Mouse (Mus musculus): ENCODE measurements around the gene Tgfb2. TPM values are rescaled to one million over a fixed set of nuclear protein-coding genes. Genes with fewer than 3 reads are reported as not detected.

Gene Tgfb2
- polyA plus RNA-seq, 1 experiment from 2014 or later, result 50.0 TPM

DNA sequence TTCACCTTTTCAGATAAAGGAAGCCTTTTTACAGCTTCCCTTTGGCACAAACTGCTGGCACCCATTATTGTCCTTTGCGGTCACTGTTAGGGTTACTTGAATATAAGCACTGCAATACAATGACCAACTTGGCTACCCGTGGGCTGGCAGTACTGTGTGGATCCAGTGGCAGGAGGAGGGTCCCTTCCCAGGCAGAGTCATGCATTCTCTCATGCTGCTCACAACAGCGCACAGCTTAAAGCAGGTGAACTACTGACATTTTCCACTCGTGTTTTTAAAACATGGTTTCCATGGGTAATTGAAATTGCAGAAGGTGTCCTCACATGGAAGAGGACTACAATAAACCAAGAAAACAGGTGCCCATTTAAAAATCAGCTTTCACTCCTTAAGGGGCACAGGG lies 8.4 kb upstream of the Tgfb2 start:
- Histone ChIP-seq H3K27me3 (ENCODE audit: control insufficient read depth, insufficient read depth, low read length) (no peaks in the 10 kb centered on the region), H3K9ac (ENCODE audit: low read length) (no peak overlapping the region), H3K9me3 (ENCODE audit: control insufficient read depth, low read length) (no peaks in the 10 kb centered on the region), H3K4me3 (ENCODE audit: control insufficient read depth in 1 of 2, insufficient read depth in 1 of 2, low read depth in 1 of 2, low read length in 2 of 2) (no peak overlapping the region), H3K27ac (replicated peaks in 1 of 2; ENCODE audit: control insufficient read depth in 1 of 2, insufficient read depth in 1 of 2, low read depth in 2 of 2, low read length in 2 of 2) (no peak overlapping the region), H3K36me3 (ENCODE audit: control insufficient read depth, insufficient read depth, low read length) (peaks cover 7% of the 10 kb centered on the region), H3K4me2 (ENCODE audit: low read length) (no peak overlapping the region), H3K4me1 (ENCODE audit: control insufficient read depth in 2 of 2, insufficient read depth in 2 of 2, low read length in 2 of 2) (no peaks in the 10 kb centered on the region)
- ATAC-seq (ENCODE audit: insufficient number of reproducible peaks, insufficient read depth, low FRiP score, low read depth), result no peak
- 84% methylated on average over 4 of the region's 4 CpGs for WGBS

DNA sequence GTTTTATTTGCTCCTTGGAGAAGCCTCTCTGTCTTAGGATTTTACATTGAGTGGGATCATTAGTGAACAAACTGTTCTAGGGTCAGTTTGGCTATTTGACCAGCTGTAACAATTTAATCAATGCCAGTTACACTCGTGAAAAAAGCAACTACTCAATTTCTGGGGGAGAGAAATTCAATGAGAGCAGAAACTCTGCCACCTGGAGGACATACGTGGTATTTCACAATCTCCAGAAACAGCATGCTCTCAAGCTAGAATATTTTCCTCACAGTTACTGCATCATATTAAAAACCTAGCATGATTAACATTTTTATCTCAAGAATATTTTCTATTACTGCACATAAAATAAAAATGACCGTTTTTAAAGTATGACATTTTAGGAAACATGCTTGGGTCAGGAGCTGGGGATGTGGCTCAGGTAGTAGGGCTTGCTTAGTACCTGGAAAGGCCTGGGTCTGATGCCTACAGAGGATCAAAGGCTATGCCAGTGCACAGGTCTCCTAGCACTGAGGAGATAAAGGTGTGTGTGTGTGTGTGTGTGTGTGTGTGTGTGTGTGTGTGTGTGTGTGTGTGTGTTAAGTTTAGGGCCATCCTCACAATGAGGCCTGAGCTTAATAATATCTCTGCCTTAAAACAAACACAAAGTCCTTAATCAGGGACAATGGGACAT lies 7.1 kb upstream of the Tgfb2 start:
- peaks cover 11% of the 10 kb centered on the region for H3K36me3 ChIP-seq (ENCODE audit: control insufficient read depth, insufficient read depth, low read length)
- H3K9ac ChIP-seq (ENCODE audit: low read length), result no peak overlapping the region
- no peaks in the 10 kb centered on the region for H3K27me3 ChIP-seq (ENCODE audit: control insufficient read depth, insufficient read depth, low read length)
- WGBS, result under 1% methylated on average over 3 of the region's 3 CpGs
- H3K27ac ChIP-seq (replicated peaks in 1 of 2; ENCODE audit: control insufficient read depth in 1 of 2, insufficient read depth in 1 of 2, low read depth in 2 of 2, low read length in 2 of 2), result no peak overlapping the region
- no peaks in the 10 kb centered on the region for H3K4me1 ChIP-seq (ENCODE audit: control insufficient read depth in 2 of 2, insufficient read depth in 2 of 2, low read length in 2 of 2)
- no peak overlapping the region for H3K4me2 ChIP-seq (ENCODE audit: low read length)
- no peaks in the 10 kb centered on the region for H3K9me3 ChIP-seq (ENCODE audit: control insufficient read depth, low read length)
- no peak overlapping the region for H3K4me3 ChIP-seq (ENCODE audit: control insufficient read depth in 1 of 2, insufficient read depth in 1 of 2, low read depth in 1 of 2, low read length in 2 of 2)
- ATAC-seq (ENCODE audit: insufficient number of reproducible peaks, insufficient read depth, low FRiP score, low read depth), result no peak

DNA sequence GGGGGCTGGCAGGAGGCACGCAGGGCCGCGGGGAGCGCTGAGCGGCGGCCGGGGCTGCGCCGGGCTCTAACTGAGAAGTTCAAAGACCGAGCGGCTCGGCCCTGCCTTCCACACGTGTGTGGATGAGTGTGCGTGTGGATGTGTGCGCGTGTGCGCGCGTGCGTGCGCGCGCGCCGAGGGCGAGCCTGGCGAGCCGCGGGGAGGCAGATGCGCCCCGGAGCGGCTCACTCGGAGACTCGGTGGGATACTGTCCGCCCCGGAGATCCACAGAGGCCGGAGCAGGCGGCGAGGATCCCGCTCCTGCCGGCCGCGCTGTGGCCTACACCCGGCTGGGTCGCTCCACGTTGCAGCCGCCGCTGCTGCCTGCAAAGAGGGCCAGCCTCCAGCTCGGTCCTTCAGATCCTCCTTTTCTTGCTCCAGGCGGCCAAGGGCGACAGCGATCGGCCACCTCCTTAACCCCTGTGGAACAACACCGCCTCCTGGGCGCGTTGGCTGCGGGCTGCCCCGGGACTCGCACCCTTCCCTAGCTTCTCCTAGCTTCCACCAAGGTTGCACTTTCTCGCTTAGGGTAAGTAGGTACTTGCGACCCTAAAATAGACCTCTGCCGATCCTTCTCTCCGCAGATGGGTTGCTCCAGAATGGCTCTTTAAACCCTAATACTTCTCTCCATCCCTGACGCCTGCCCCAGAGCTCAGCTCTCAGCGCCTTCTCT lies 430 bp downstream of the Tgfb2 start:
- peak overlapping the region; percentile 76 for H3K4me2 ChIP-seq (ENCODE audit: low read length)
- peak overlapping the region; percentile 75 to 92 for H3K27ac ChIP-seq (replicated peaks in 1 of 2; ENCODE audit: control insufficient read depth in 1 of 2, insufficient read depth in 1 of 2, low read depth in 2 of 2, low read length in 2 of 2)
- ATAC-seq (ENCODE audit: insufficient number of reproducible peaks, insufficient read depth, low FRiP score, low read depth), result peak; percentile 64
- no peaks in the 10 kb centered on the region for H3K27me3 ChIP-seq (ENCODE audit: control insufficient read depth, insufficient read depth, low read length)
- peak overlapping the region; percentile 63 to 66 for H3K4me3 ChIP-seq (ENCODE audit: control insufficient read depth in 1 of 2, insufficient read depth in 1 of 2, low read depth in 1 of 2, low read length in 2 of 2)
- WGBS, result under 1% methylated on average over 56 of the region's 65 CpGs
- no peaks in the 10 kb centered on the region for H3K9me3 ChIP-seq (ENCODE audit: control insufficient read depth, low read length)
- H3K4me1 ChIP-seq (ENCODE audit: control insufficient read depth in 2 of 2, insufficient read depth in 2 of 2, low read length in 2 of 2), result peaks cover 4 to 23% of the 10 kb centered on the region in 2 experiments; a peak in 3 of 4 replicates
- H3K36me3 ChIP-seq (ENCODE audit: control insufficient read depth, insufficient read depth, low read length), result 0 out of 2 replicates have a peak, but pooled peaks cover 4% of the 10 kb centered on the region
- peak overlapping the region; percentile 91 for H3K9ac ChIP-seq (ENCODE audit: low read length)

DNA sequence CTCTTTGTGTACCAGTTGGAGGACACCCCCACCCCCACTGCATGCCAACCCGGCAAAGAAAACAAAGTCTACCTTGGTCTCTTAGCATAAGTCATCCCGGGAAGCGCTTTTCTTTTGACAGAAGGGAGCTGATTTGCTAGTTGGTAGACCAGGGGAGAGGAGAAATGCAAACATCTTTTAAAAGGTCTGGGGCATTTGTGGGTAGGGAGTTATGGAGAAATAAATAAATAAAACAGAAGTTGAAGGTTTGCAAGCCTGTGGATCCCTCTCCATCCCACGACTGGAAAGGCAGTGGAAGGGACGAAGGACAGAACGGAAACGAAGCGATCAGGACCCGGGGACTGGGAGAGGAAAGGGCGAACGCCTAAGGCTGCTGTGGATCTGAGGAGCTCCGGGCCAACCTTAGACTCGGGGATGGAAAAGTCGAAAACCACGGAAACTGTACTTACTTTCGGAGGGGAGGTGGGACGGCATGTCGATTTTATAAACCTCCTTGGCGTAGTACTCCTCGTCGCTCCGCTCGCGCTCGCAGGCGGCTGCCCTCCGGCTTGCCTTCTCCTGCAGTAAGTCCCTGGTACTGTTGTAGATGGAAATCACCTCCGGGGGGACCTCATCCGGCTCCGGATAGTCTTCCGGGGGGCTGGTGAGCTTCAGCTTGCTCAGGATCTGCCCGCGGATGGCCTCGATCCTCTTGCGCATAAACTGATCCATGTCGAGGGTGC lies 1.6 kb downstream of the Tgfb2 start:
- no peaks in the 10 kb centered on the region for H3K9me3 ChIP-seq (ENCODE audit: control insufficient read depth, low read length)
- peak overlapping the region; percentile 63 to 66 for H3K4me3 ChIP-seq (ENCODE audit: control insufficient read depth in 1 of 2, insufficient read depth in 1 of 2, low read depth in 1 of 2, low read length in 2 of 2)
- 0 out of 2 replicates have a peak, but pooled peaks cover 6% of the 10 kb centered on the region for H3K36me3 ChIP-seq (ENCODE audit: control insufficient read depth, insufficient read depth, low read length)
- no peak for ATAC-seq (ENCODE audit: insufficient number of reproducible peaks, insufficient read depth, low FRiP score, low read depth)
- no peaks in the 10 kb centered on the region for H3K27me3 ChIP-seq (ENCODE audit: control insufficient read depth, insufficient read depth, low read length)
- under 1% methylated on average over 36 of the region's 36 CpGs for WGBS
- H3K4me2 ChIP-seq (ENCODE audit: low read length), result peak overlapping the region; percentile 76
- H3K4me1 ChIP-seq (ENCODE audit: control insufficient read depth in 2 of 2, insufficient read depth in 2 of 2, low read length in 2 of 2), result peaks cover 4 to 24% of the 10 kb centered on the region in 2 experiments; a peak in 3 of 4 replicates
- H3K27ac ChIP-seq (replicated peaks in 1 of 2; ENCODE audit: control insufficient read depth in 1 of 2, insufficient read depth in 1 of 2, low read depth in 2 of 2, low read length in 2 of 2), result peak overlapping the region; percentile 89 to 92
- peak overlapping the region; percentile 91 for H3K9ac ChIP-seq (ENCODE audit: low read length)

DNA sequence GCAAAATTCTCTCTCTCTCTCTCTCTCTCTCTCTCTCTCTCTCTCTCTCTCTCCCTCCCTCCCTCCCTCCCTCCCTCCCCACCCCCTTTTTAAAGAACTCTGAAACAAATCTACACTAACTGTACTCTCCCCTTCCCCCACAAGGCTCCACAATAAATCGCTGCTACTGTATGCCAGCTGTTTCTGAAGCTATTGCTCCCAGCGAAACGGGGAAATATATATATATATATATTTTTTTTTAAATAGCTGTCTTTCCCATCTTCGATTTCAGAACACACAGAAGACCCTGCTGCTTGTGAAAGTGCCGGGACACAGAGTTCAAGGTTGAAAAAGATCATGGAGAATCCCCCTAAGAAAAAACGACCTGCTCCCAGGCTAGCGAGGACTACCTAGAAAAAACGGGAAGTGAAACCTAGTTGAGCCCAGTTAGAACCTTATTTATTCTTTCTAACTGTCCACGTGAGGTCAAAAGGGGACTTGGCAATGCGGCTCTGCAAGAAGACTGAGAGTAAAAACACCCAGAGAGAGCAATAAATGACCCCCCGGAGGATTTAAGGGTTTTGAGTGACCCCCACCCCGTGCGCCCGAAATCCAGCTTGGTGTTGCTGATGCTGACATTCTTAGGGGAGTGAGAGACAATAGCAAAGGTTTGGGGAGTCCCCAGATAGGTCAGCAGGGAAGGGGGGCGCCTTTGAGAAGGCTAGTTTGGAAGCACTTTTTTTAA lies 2.4 kb downstream of the Tgfb2 start:
- 0 out of 2 replicates have a peak, but pooled peaks cover 6% of the 10 kb centered on the region for H3K36me3 ChIP-seq (ENCODE audit: control insufficient read depth, insufficient read depth, low read length)
- peak overlapping the region; percentile 91 for H3K9ac ChIP-seq (ENCODE audit: low read length)
- H3K27me3 ChIP-seq (ENCODE audit: control insufficient read depth, insufficient read depth, low read length), result no peaks in the 10 kb centered on the region
- H3K4me3 ChIP-seq (ENCODE audit: control insufficient read depth in 1 of 2, insufficient read depth in 1 of 2, low read depth in 1 of 2, low read length in 2 of 2), result peak overlapping the region; percentile 63 to 66
- ATAC-seq (ENCODE audit: insufficient number of reproducible peaks, insufficient read depth, low FRiP score, low read depth), result no peak
- peaks cover 4 to 24% of the 10 kb centered on the region in 2 experiments; a peak in 3 of 4 replicates for H3K4me1 ChIP-seq (ENCODE audit: control insufficient read depth in 2 of 2, insufficient read depth in 2 of 2, low read length in 2 of 2)
- peak overlapping the region; percentile 89 to 92 for H3K27ac ChIP-seq (replicated peaks in 1 of 2; ENCODE audit: control insufficient read depth in 1 of 2, insufficient read depth in 1 of 2, low read depth in 2 of 2, low read length in 2 of 2)
- H3K9me3 ChIP-seq (ENCODE audit: control insufficient read depth, low read length), result no peaks in the 10 kb centered on the region
- H3K4me2 ChIP-seq (ENCODE audit: low read length), result peak overlapping the region; percentile 76
- under 1% methylated on average over 15 of the region's 15 CpGs for WGBS

DNA sequence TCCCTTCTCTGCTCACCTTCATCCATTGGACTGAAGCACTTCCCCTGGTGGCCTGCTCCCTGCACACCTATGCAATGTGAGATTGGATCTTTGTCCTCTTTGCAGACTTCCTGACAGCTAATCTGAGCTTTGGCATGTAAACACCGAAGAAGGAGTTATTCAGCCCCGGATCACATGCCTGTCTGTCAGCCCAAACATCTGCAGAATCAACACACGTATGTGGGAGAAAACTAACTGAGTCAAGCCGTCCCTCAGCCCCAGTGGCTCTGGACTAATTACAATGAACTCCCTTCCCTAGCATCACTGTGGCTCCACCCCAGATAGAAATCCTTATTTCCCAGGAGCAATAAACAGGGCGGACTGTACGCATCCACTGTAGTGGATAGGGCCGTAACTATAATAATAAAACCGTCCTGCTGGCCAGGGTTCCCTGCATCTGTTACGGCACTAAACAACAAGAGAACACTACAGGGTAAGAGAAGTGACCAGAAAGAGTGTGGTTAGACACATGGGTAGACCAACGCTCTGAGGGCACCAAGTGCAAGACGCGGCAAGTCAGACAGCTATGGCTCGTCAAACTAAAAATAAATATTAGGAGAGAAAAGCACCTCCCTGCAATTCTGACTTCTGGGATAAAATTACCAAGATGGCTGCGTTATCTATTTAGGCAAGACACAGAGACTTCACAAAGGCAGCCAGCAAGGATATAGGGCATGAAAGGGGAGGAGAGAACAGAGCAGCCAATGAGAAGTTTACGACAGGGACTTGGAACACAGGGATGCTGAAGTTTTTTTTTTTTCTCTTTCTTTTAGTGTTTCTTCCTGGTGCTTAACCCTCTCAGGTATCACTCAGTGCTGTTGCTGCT lies 3.2 kb downstream of the Tgfb2 start:
- peak overlapping the region; percentile 91 for H3K9ac ChIP-seq (ENCODE audit: low read length)
- 8% methylated on average over 15 of the region's 15 CpGs for WGBS
- 0 out of 2 replicates have a peak, but pooled peaks have one; percentile 24 for ATAC-seq (ENCODE audit: insufficient number of reproducible peaks, insufficient read depth, low FRiP score, low read depth)
- no peaks in the 10 kb centered on the region for H3K27me3 ChIP-seq (ENCODE audit: control insufficient read depth, insufficient read depth, low read length)
- peak overlapping the region; percentile 76 for H3K4me2 ChIP-seq (ENCODE audit: low read length)
- peaks cover 4 to 24% of the 10 kb centered on the region in 2 experiments; a peak in 3 of 4 replicates for H3K4me1 ChIP-seq (ENCODE audit: control insufficient read depth in 2 of 2, insufficient read depth in 2 of 2, low read length in 2 of 2)
- peak overlapping the region; percentile 81 to 92 for H3K27ac ChIP-seq (replicated peaks in 1 of 2; ENCODE audit: control insufficient read depth in 1 of 2, insufficient read depth in 1 of 2, low read depth in 2 of 2, low read length in 2 of 2)
- peak overlapping the region; percentile 41 to 66 for H3K4me3 ChIP-seq (ENCODE audit: control insufficient read depth in 1 of 2, insufficient read depth in 1 of 2, low read depth in 1 of 2, low read length in 2 of 2)
- 0 out of 2 replicates have a peak, but pooled peaks cover 2% of the 10 kb centered on the region for H3K36me3 ChIP-seq (ENCODE audit: control insufficient read depth, insufficient read depth, low read length)
- no peaks in the 10 kb centered on the region for H3K9me3 ChIP-seq (ENCODE audit: control insufficient read depth, low read length)
